Mouse (Mus musculus): ENCODE measurements at regions not wholly inside any gene's neighbourhood (a gene's known extent, or its start where the extent isn't known, plus 50 kb on each side); places are given as distances from the start of the nearest gene placed in this dataset.

DNA sequence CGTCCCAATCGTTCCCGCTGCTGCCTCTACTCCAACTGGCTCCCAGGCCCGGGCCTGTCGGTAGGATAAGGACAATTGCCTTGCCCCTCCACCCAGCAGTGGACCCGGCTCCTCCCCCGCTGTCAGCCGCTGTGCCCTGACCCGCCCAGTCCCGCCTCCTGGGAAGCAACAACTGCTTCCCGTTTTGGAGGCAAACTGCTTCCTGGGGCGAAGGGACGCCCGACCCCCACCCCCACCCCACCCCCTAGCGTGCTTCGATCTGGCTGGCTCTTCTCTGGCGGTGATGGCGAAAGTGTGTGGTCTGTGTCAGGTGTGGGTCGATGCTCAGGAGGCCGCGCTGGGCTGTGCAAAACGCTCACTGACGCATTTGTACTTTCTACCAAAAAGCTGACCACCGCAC lies 164.9 kb downstream of the Tm4sf1 start:
- TF ChIP-seq CTCF (IDR thresholded peaks at IDR 0.05; ENCODE audit: extremely low read depth, insufficient read depth, low read length) (no peak), POLR2A (IDR thresholded peaks at IDR 0.05; ENCODE audit: extremely low read depth, insufficient read depth, low read length) (no peak)
- H3K27ac ChIP-seq (ENCODE audit: insufficient read depth, low read length): no peak overlapping the region
- no peaks in the 10 kb centered on the region for H3K4me1 ChIP-seq (ENCODE audit: control insufficient read depth, insufficient read depth, low read length)
- peak overlapping the region; percentile 37 for H3K4me3 ChIP-seq (ENCODE audit: insufficient read depth, low read length)

DNA sequence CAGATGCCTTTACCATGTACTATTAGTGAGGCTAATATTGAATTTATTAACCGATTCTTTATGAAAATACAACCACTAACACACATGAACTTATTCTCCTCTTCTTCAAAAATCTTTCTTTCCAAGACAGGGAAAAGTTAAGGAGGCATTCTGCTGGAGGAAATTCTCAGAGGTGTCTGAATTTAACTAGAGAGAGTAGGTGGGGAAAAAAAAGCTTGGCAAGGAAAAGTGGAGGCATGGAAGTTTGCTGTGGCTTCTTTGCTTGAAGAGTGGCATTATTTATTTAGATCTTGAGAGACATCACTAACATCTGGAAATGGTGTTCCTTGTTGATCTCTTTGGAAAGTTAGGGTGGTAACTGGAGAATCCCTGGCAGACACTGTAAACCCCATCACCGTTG lies 173.2 kb downstream of the Tm4sf1 start:
- no peak overlapping the region for H3K27ac ChIP-seq (ENCODE audit: insufficient read depth, low read length)
- H3K4me1 ChIP-seq (ENCODE audit: control insufficient read depth, insufficient read depth, low read length): no peaks in the 10 kb centered on the region; the same call in 1 of the 2 replicates
- H3K4me3 ChIP-seq (ENCODE audit: insufficient read depth, low read length): no peak overlapping the region
- no peak for TF ChIP-seq POLR2A (IDR thresholded peaks at IDR 0.05; ENCODE audit: extremely low read depth, insufficient read depth, low read length)
- TF ChIP-seq CTCF (IDR thresholded peaks at IDR 0.05; ENCODE audit: extremely low read depth, insufficient read depth, low read length): no peak

DNA sequence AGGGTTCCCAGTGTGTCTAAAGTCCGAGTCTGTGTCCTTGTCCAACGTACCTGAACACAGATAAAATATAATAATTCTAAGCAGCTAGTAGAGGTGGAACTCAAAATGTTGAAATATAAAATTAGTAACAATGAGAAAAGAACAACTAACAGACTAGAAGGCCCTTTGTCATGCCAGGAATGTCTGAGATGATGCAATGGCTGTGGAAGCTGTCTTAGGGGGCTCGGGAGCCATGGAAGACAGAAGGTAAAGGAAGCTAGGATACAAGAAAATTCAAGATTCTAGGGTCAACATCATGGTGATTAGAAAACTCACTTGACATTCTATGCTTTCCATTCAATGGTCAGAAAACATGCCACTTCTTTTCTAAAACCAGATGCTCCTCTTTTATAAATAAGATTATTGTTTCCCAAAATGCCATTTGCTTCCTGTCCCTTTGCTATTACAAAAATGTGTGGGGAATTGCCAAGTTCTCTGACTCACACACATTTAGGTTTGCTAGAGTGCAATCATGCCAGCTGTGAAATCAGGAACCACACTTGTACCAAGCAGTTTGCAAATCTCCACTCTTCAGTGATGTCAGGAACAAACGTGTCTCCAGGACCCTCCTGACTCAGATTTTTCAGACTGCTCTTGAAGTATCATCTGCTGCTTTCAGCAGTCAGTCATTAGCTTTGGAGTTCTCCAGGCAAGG lies 175.8 kb downstream of the Tm4sf1 start:
- H3K4me1 ChIP-seq (ENCODE audit: control insufficient read depth, insufficient read depth, low read length): no peaks in the 10 kb centered on the region; the same call in 1 of the 2 replicates
- no peak overlapping the region for H3K27ac ChIP-seq (ENCODE audit: insufficient read depth, low read length)
- H3K4me3 ChIP-seq (ENCODE audit: insufficient read depth, low read length): no peak overlapping the region
- TF ChIP-seq POLR2A (IDR thresholded peaks at IDR 0.05; ENCODE audit: extremely low read depth, insufficient read depth, low read length) (no peak), CTCF (IDR thresholded peaks at IDR 0.05; ENCODE audit: extremely low read depth, insufficient read depth, low read length) (no peak)

DNA sequence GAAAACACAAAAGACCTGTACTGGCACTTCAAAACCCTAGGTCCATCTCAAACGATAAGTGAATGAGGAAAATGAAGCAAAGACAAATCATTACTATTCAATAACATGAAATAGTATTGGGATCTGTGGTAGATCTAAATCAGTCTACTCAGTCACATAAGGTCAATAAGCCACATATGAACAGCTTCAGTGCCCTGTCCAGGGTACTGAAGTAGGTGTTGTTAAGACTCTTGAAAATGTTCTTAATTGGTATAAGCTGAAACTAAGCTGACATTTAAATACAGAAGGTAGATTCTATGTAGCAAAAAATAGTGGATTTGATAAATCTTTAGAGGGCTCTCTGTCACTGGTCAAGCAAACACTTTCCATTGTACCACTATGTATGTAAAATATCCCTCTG lies 183.8 kb downstream of the Tm4sf1 start:
- H3K4me3 ChIP-seq (ENCODE audit: insufficient read depth, low read length): no peak overlapping the region
- no peaks in the 10 kb centered on the region for H3K4me1 ChIP-seq (ENCODE audit: control insufficient read depth, insufficient read depth, low read length)
- TF ChIP-seq POLR2A (IDR thresholded peaks at IDR 0.05; ENCODE audit: extremely low read depth, insufficient read depth, low read length): no peak
- TF ChIP-seq CTCF (IDR thresholded peaks at IDR 0.05; ENCODE audit: extremely low read depth, insufficient read depth, low read length): no peak
- no peak overlapping the region for H3K27ac ChIP-seq (ENCODE audit: insufficient read depth, low read length)

DNA sequence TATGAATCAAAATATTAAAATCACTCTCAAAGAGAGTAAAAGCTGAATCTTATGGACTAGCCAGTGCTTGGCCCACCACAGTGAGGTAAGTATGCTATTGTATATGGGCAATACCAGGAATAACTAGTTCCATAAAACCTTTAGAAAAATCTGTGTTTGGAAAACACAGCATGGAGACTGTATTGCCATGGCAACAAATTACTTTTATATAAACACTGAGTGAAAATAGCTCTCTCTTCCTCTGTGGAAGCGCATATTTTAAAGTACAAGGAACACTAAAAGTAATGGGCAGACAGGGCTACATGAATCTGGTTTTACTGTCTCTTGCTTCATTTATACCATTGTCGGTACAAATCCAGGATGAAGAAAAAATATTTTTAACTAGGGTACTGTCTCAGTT lies 199.5 kb downstream of the Tm4sf1 start:
- no peaks in the 10 kb centered on the region for H3K4me1 ChIP-seq (ENCODE audit: control insufficient read depth, insufficient read depth, low read length)

DNA sequence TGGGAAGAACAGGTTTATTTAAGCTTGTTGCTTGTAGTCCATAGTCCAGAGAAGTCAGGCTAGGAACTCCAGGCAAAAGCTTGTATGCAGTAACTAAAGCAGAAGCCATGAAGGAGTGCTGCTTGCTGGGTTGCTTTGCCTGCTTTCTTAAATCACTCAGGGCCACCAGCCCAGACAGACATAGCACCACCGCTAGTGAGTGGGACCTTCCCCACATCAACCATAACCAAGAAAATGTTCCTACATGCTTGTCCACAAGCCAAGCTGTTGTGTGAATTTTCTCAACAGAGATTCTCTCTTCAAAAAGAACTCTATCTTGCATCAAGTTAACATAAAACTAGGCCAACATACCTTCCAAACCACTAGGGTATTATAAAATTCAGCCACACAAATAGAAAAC lies 201.3 kb downstream of the Tm4sf1 start:
- no peak overlapping the region for H3K4me3 ChIP-seq (ENCODE audit: insufficient read depth, low read length)
- TF ChIP-seq POLR2A (IDR thresholded peaks at IDR 0.05; ENCODE audit: extremely low read depth, insufficient read depth, low read length) (no peak), CTCF (IDR thresholded peaks at IDR 0.05; ENCODE audit: extremely low read depth, insufficient read depth, low read length) (no peak)
- no peak overlapping the region for H3K27ac ChIP-seq (ENCODE audit: insufficient read depth, low read length)
- H3K4me1 ChIP-seq (ENCODE audit: control insufficient read depth, insufficient read depth, low read length): no peaks in the 10 kb centered on the region

More for the DNA sequence above, 199.5 kb downstream of the Tm4sf1 start:
- no peak overlapping the region for H3K4me3 ChIP-seq (ENCODE audit: insufficient read depth, low read length)
- H3K27ac ChIP-seq (ENCODE audit: insufficient read depth, low read length): peak overlapping the region; percentile 46; the same call in 1 of the 2 replicates
- no peak for TF ChIP-seq CTCF (IDR thresholded peaks at IDR 0.05; ENCODE audit: extremely low read depth, insufficient read depth, low read length)
- no peak for TF ChIP-seq POLR2A (IDR thresholded peaks at IDR 0.05; ENCODE audit: extremely low read depth, insufficient read depth, low read length)

DNA sequence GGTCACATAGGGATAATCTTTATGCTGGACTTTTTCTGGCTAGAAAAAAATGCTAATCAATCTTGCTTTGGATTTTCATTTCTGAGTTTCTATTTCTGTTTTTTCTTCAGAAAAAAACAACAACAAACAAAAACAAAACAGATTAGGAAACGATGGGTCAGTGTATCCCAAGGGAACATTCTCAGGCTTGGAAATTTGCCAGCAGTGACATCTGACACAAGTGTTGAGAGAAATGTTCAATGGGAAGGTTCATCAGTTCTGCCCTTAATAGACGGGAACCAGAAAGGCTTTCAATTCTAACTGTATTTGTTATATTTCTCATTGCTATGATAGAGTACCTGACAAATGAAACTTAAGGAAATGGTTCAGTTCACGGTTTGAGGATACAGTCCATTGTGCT lies 206.9 kb downstream of the Tm4sf1 start:
- Histone ChIP-seq H3K4me3 (ENCODE audit: insufficient read depth, low read length) (no peak overlapping the region), H3K27ac (ENCODE audit: insufficient read depth, low read length) (no peak overlapping the region), H3K4me1 (ENCODE audit: control insufficient read depth, insufficient read depth, low read length) (no peaks in the 10 kb centered on the region)
- TF ChIP-seq POLR2A (IDR thresholded peaks at IDR 0.05; ENCODE audit: extremely low read depth, insufficient read depth, low read length) (no peak), CTCF (IDR thresholded peaks at IDR 0.05; ENCODE audit: extremely low read depth, insufficient read depth, low read length) (no peak)

DNA sequence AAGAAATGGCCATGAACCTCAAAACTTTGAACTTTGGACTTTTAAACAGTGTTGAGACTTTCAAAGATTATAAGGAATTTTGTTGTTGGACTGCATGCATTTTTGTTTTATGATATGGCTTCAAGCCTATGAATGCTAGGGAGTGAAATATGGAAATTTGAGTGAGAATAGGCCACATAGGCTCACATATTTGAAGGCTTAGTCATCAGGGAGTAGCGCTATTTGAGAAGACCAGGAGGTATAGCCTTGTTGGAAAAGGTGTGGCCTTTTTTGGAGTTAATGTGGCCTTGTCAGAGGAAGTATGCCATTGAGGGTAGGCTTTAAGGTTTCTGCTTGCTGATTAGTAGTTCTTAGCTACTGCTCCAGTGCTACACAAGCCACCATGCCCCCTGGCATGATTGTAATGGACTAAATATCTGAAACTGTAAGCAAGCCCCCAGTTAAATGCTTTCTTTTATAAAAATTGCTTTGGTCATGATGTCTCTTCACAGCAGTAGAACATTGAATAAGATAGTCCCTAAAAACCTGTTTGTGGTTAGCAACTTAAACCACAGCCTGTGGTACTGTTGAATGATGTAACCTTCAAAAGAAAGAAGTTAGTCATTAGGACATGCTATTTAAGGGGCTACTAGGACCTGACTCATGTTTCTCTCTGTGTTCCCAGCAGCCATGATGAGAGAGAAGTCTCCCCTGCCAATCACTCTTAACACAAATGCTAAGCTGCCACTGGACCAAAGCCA lies 208.4 kb downstream of the Tm4sf1 start:
- no peak overlapping the region for H3K27ac ChIP-seq (ENCODE audit: insufficient read depth, low read length)
- H3K4me3 ChIP-seq (ENCODE audit: insufficient read depth, low read length): no peak overlapping the region
- H3K4me1 ChIP-seq (ENCODE audit: control insufficient read depth, insufficient read depth, low read length): no peaks in the 10 kb centered on the region
- TF ChIP-seq POLR2A (IDR thresholded peaks at IDR 0.05; ENCODE audit: extremely low read depth, insufficient read depth, low read length) (no peak), CTCF (IDR thresholded peaks at IDR 0.05; ENCODE audit: extremely low read depth, insufficient read depth, low read length) (no peak)

DNA sequence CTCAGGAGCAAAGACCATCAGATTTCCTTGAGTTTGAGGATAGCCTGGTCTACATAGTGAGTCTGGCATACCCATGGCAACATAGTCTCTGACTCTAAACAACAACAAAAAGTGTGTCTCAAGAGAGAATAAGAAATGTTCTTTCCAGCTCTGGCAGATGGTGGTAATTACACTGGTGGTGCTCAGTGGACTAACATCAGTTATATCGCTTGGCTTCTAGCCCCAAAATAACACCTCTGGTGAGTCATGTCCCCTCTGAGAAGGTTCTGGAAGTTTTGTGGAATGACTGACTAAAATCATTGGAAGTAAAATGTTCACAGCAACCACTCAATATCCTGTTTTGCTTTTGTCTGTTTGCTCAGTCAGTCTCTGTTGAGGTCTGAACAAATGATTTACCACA lies 227.3 kb downstream of the Tm4sf1 start:
- no peak for TF ChIP-seq POLR2A (IDR thresholded peaks at IDR 0.05; ENCODE audit: extremely low read depth, insufficient read depth, low read length)
- no peak for TF ChIP-seq CTCF (IDR thresholded peaks at IDR 0.05; ENCODE audit: extremely low read depth, insufficient read depth, low read length)

More for the DNA sequence above, 227.3 kb downstream of the Tm4sf1 start:
- Histone ChIP-seq H3K4me3 (ENCODE audit: insufficient read depth, low read length) (no peak overlapping the region), H3K27ac (ENCODE audit: insufficient read depth, low read length) (no peak overlapping the region), H3K4me1 (ENCODE audit: control insufficient read depth, insufficient read depth, low read length) (no peaks in the 10 kb centered on the region)
